ENCODE assay signal across 13 mouse cellular contexts in genomic region chr6:23869971-23870370, GRCm38 (mm10).
"Had no signal": no experiment of that assay in that cellular context is flagged by ENCODE, and none has a peak within 500 bp of the region (broad histone marks: within the 10 kb centered on the region; RNA-seq: fewer than 3 reads in every experiment).

No protein-coding gene starts in this region.

- DNase-seq: kidney, postnatal 10 days; kidney, postnatal 36 days; layer of hippocampus, postnatal 36 days; liver; lung, adult 18-20 months; lung, postnatal 10 days; lung, postnatal 36 days; right cerebral cortex, adult 18-20 months; right cerebral cortex, postnatal 14 days; right cerebral cortex, postnatal 4 days; thymus, adult 2 months; thymus, postnatal 14 days; thymus, postnatal 4 days had no signal
